Mouse (Mus musculus) liver, adult 2 months (tissue): ENCODE results near the gene Txnrd2.

Experiments used
- CTCF ChIP-seq: fragments of 200-500 bp; IDR thresholded peaks from 2 replicates; pipeline ENCODE4 v1.5.1; 2011; ENCODE audit warnings: low read depth, low read length, control low read depth
- POLR2A ChIP-seq: fragments of 200-500 bp; IDR thresholded peaks from 2 replicates; pipeline ENCODE4 v1.6.1; 2011; ENCODE audit warnings: low read length, control low read depth; ENCODE audit not compliant: insufficient read depth; ENCODE audit errors: extremely low read depth

- TF ChIP-seq POLR2A (no peak), CTCF (no peak)
These were observed 41.5 kb upstream of the Txnrd2 start for GRCm38 (mm10) chr16:18384659-18385058.
